Comparison of ENCODE assay signal across 31 mouse cellular contexts in genomic region chr7:105608467-105608866, GRCm38 (mm10). TPM values are rescaled to one million over a fixed set of nuclear protein-coding genes. Genes with fewer than 3 reads are reported as not detected.
DNase-seq lines count a peak whose midpoint lies in the region; ATAC-seq and TF ChIP-seq lines count a peak whose summit lies in the region.
"Had no signal": no experiment of that assay in that cellular context is flagged by ENCODE, and none has a peak within 500 bp of the region (broad histone marks: within the 10 kb centered on the region; RNA-seq: fewer than 3 reads in every experiment).

No protein-coding gene starts in this region.

- TF ChIP-seq CTCF in CH12.LX (conservative IDR thresholded peaks at IDR 0.05 in 1 of 2, IDR thresholded peaks at IDR 0.05 in 1 of 2; ENCODE audit: low read depth in 2 of 2, low read length in 2 of 2): no peak
- TF ChIP-seq CTCF in thymus, adult 2 months (IDR thresholded peaks at IDR 0.05; ENCODE audit: borderline replicate concordance, control insufficient read depth, extremely low read depth, insufficient read depth, low read length, poor library complexity): no peak
- TF ChIP-seq CTCF in forebrain, postnatal 0 days (IDR thresholded peaks at IDR 0.05; ENCODE audit: low read depth): no peak

- H3K4me1 ChIP-seq in CH12.LX (ENCODE audit: control insufficient read depth in 1 of 2, insufficient read depth in 2 of 2): peaks cover 3 to 23% of the 10 kb centered on the region in 2 experiments; a peak in 2 of 4 replicates
- no peaks in the 10 kb centered on the region for H3K4me1 ChIP-seq in thymus, adult 2 months (replicated peaks; ENCODE audit: control insufficient read depth, insufficient read depth, low read length)
- no peaks in the 10 kb centered on the region for H3K4me1 ChIP-seq in forebrain, postnatal 0 days (ENCODE audit: insufficient read depth)
- H3K4me1 ChIP-seq: embryonic facial prominence, embryonic 10.5 days; forebrain, embryonic 10.5 days; forebrain, embryonic 13.5 days; heart, embryonic 12.5 days; heart, embryonic 15.5 days had no signal

- no peak overlapping the region for H3K4me2 ChIP-seq in CH12.LX (ENCODE audit: insufficient read depth, low read depth, poor library complexity, severe bottlenecking)
- H3K4me2 ChIP-seq in forebrain, postnatal 0 days (ENCODE audit: low read depth): no peak overlapping the region
- H3K4me2 ChIP-seq: embryonic facial prominence, embryonic 13.5 days; forebrain, embryonic 13.5 days; heart, embryonic 12.5 days; heart, embryonic 15.5 days; hindbrain, embryonic 14.5 days had no signal

- no peaks in the 10 kb centered on the region for H3K79me2 ChIP-seq in CH12.LX (replicated peaks; ENCODE audit: control insufficient read depth, extremely low read depth, insufficient read depth, poor library complexity, severe bottlenecking)

- 60% methylated on average over 3 of the region's 3 CpGs for WGBS in thymus, adult 2 months
- WGBS in forebrain, postnatal 0 days: 90% methylated on average over 3 of the region's 3 CpGs

- peaks cover 3% of the 10 kb centered on the region for H3K9me3 ChIP-seq in CH12.LX (replicated peaks; ENCODE audit: low read length)
- H3K9me3 ChIP-seq in forebrain, postnatal 0 days (ENCODE audit: low read length): no peaks in the 10 kb centered on the region
- H3K9me3 ChIP-seq: forebrain, embryonic 10.5 days; heart, embryonic 15.5 days had no signal

- DNase-seq in CH12.LX (ENCODE audit: extremely low read depth): peak; percentile 29
- no peak for DNase-seq in thymus, adult 2 months
- no peak for DNase-seq in ovary, postnatal 36 days (ENCODE audit: low spot score)
- no peak for DNase-seq in kidney, postnatal 10 days
- no peak for DNase-seq in forebrain, postnatal 0 days
- DNase-seq: adrenal gland, adult 2 months; adrenal gland, postnatal 14 days; cerebellum, adult 11 months; cerebellum, adult 2 months; cerebellum, adult 9-11 months; cerebellum, postnatal 25 days; embryo, embryonic 11 days; gastrocnemius, adult 2 months; gastrocnemius, postnatal 14 days; heart, adult 18-20 months; heart, postnatal 10 days; heart, postnatal 36 days had no signal

- no peak for TF ChIP-seq RAD21 in CH12.LX (IDR thresholded peaks at IDR 0.05; ENCODE audit: low read depth, low read length)

- TF ChIP-seq EP300 in CH12.LX (IDR thresholded peaks at IDR 0.05; ENCODE audit: low read length): no peak

- ATAC-seq in common myeloid progenitor, adult 5-6 weeks (replicated peaks; ENCODE audit: low read depth, poor library complexity, severe bottlenecking): peak; percentile 77
- peak; percentile 12 to 60; a peak in 1 of 4 replicates for ATAC-seq in hematopoietic stem cell, adult 5-6 weeks (replicated peaks in 1 of 2; ENCODE audit: insufficient read depth in 1 of 2, low FRiP score in 2 of 2, low TSS enrichment in 1 of 2, low read depth in 1 of 2, poor library complexity in 2 of 2, severe bottlenecking in 2 of 2)
- ATAC-seq in forebrain, postnatal 0 days: no peak
- ATAC-seq: CD4-positive, CD25-positive, alpha-beta regulatory T cell, adult 4 months; forebrain, embryonic 13.5 days; forebrain, embryonic 16.5 days; hindbrain, postnatal 0 days; inflammation-experienced regulatory T-cells, adult 6 months had no signal

- in situ Hi-C loops in CH12.LX (cut with MboI; ENCODE audit: low pct_ligation_motif_present, low pct_unique_long_range_greater_than_20kb, low sequenced_read_pairs): no loop called here

- no peak overlapping the region for H3K4me3 ChIP-seq in CH12.LX (replicated peaks in 1 of 3; ENCODE audit: low read depth in 2 of 3, low read length in 2 of 3, poor library complexity in 1 of 3)
- no peak overlapping the region for H3K4me3 ChIP-seq in thymus, adult 2 months (ENCODE audit: control insufficient read depth, insufficient read depth, low read length)
- no peak overlapping the region for H3K4me3 ChIP-seq in forebrain, postnatal 0 days (ENCODE audit: low read depth, low read length)
- H3K4me3 ChIP-seq: embryonic facial prominence, embryonic 10.5 days; embryonic facial prominence, embryonic 13.5 days; forebrain, embryonic 10.5 days; forebrain, embryonic 13.5 days; gastrocnemius, adult 2 months; heart, embryonic 12.5 days; heart, embryonic 15.5 days had no signal

- H3K36me3 ChIP-seq in CH12.LX (replicated peaks in 1 of 2; ENCODE audit: control insufficient read depth in 1 of 2, insufficient read depth in 1 of 2, low read length in 1 of 2): peaks cover 3 to 25% of the 10 kb centered on the region in 2 experiments
- no peaks in the 10 kb centered on the region for H3K36me3 ChIP-seq in thymus, adult 2 months (ENCODE audit: control insufficient read depth, insufficient read depth, low read length)
- peaks cover 43% of the 10 kb centered on the region for H3K36me3 ChIP-seq in forebrain, postnatal 0 days (ENCODE audit: insufficient read depth)

- H3K27ac ChIP-seq in CH12.LX (ENCODE audit: insufficient read depth, low read depth): no peak overlapping the region
- H3K27ac ChIP-seq in thymus, adult 2 months (ENCODE audit: control insufficient read depth, insufficient read depth, low read length): no peak overlapping the region
- no peak overlapping the region for H3K27ac ChIP-seq in forebrain, postnatal 0 days (ENCODE audit: low read depth, low read length)
- H3K27ac ChIP-seq: embryonic facial prominence, embryonic 10.5 days; embryonic facial prominence, embryonic 13.5 days; forebrain, embryonic 10.5 days; forebrain, embryonic 13.5 days; gastrocnemius, adult 2 months; heart, embryonic 15.5 days; hindbrain, embryonic 14.5 days; hindbrain, postnatal 0 days had no signal

- no peak for TF ChIP-seq POLR2A in CH12.LX (IDR thresholded peaks at IDR 0.05; ENCODE audit: low read depth, low read length)
- no peak for TF ChIP-seq POLR2A in thymus, adult 2 months (IDR thresholded peaks at IDR 0.05; ENCODE audit: control insufficient read depth, extremely low read depth, insufficient read depth, low read length, poor library complexity)

- H3K9ac ChIP-seq in CH12.LX (ENCODE audit: insufficient read depth, low read depth): no peak overlapping the region
- H3K9ac ChIP-seq in forebrain, postnatal 0 days: no peak overlapping the region
- H3K9ac ChIP-seq: embryonic facial prominence, embryonic 13.5 days; forebrain, embryonic 13.5 days; heart, embryonic 12.5 days; heart, embryonic 15.5 days; hindbrain, embryonic 14.5 days had no signal

- dilution Hi-C loops in CH12.LX (cut with MboI; ENCODE audit: extremely low pct_ligation_motif_present, extremely low pct_unique_long_range_greater_than_20kb, low sequenced_read_pairs): no loop called here

- H3K27me3 ChIP-seq in CH12.LX (replicated peaks): no peaks in the 10 kb centered on the region
- no peaks in the 10 kb centered on the region for H3K27me3 ChIP-seq in thymus, adult 2 months (ENCODE audit: control insufficient read depth, insufficient read depth, low read length)
- no peaks in the 10 kb centered on the region for H3K27me3 ChIP-seq in forebrain, postnatal 0 days (ENCODE audit: insufficient read depth, low read length)
- H3K27me3 ChIP-seq: embryonic facial prominence, embryonic 13.5 days; forebrain, embryonic 13.5 days; heart, embryonic 12.5 days; heart, embryonic 15.5 days had no signal

TF ChIP-seq in CH12.LX, 34 proteins besides CTCF, POLR2A, EP300 and RAD21 (continues in another document):
- TF ChIP-seq JUND (conservative IDR thresholded peaks at IDR 0.05; ENCODE audit: low read depth, low read length): 0 out of 2 replicates have a peak, but pooled peaks have one; percentile 8

RNA-seq across cellular contexts. Expression of gene Hpx, which starts 8.5 kb away (rescaled TPM):
- total RNA-seq in CH12.LX (2012; rRNA removed) (not detected in 2 replicates), CH12.LX (2014; rRNA removed) (not detected in 2 replicates)
- not detected in 2 replicates for polyA plus RNA-seq in CH12.LX (2012; ENCODE audit: insufficient read length, low read depth)
- not detected in 2 replicates for total RNA-seq in common myeloid progenitor, adult 5-6 weeks (2017)
- total RNA-seq in hematopoietic stem cell, adult 5-6 weeks (2017): not detected in 2 replicates
- 0.97 and 8.6 TPM in 2 replicates for polyA plus RNA-seq in thymus, adult 2 months (2012; rRNA removed)
- total RNA-seq in forebrain, postnatal 0 days (2014; rRNA removed): not detected in 2 replicates
- polyA plus RNA-seq in forebrain, postnatal 0 days (2015; fragmentation: Nextera tagmentation; extraction: Ambion mirVana): 0.17 and 0.21 TPM in 2 replicates
- total RNA-seq: gastrocnemius, adult 2 months; gastrocnemius, postnatal 14 days; heart, adult 18-20 months; heart, postnatal 36 days; hindbrain, postnatal 0 days had no signal
- polyA plus RNA-seq: CD4-positive, CD25-positive, alpha-beta regulatory T cell, adult 4 months; forebrain, embryonic 13.5 days; hindbrain, embryonic 11.5 days; hindbrain, embryonic 14.5 days; hindbrain, postnatal 0 days; inflammation-experienced regulatory T-cells, adult 6 months had no signal

RNA-seq across cellular contexts. Expression of gene Trim3, which starts 24.9 kb away (rescaled TPM):
- total RNA-seq in CH12.LX (2012; rRNA removed) (3.5 and 4.7 TPM in 2 replicates), CH12.LX (2014; rRNA removed) (2.2 TPM in 2 replicates)
- polyA plus RNA-seq in CH12.LX (2012; ENCODE audit: insufficient read length, low read depth): 3.5 and 4.6 TPM in 2 replicates
- total RNA-seq in common myeloid progenitor, adult 5-6 weeks (2017): 5.4 and 6.4 TPM in 2 replicates
- total RNA-seq in hematopoietic stem cell, adult 5-6 weeks (2017): 7.5 and 17.6 TPM in 2 replicates
- polyA plus RNA-seq in thymus, adult 2 months (2012; rRNA removed): 22.0 and 24.1 TPM in 2 replicates
- total RNA-seq in forebrain, postnatal 0 days (2014; rRNA removed): 142 and 160 TPM in 2 replicates
- polyA plus RNA-seq in forebrain, postnatal 0 days (2015; fragmentation: Nextera tagmentation; extraction: Ambion mirVana): 70.5 and 93.0 TPM in 2 replicates

RNA-seq across cellular contexts. Expression of gene Apbb1, which starts 27.0 kb away (rescaled TPM):
- total RNA-seq in CH12.LX (2012; rRNA removed) (1.8 and 3.2 TPM in 2 replicates), CH12.LX (2014; rRNA removed) (1.2 and 3.3 TPM in 2 replicates)
- 1.1 and 2.1 TPM in 2 replicates for polyA plus RNA-seq in CH12.LX (2012; ENCODE audit: insufficient read length, low read depth)
- 0.64 TPM in 1 of 2 replicates, not detected in the other for total RNA-seq in common myeloid progenitor, adult 5-6 weeks (2017)
- total RNA-seq in hematopoietic stem cell, adult 5-6 weeks (2017): 5.9 and 9.5 TPM in 2 replicates
- polyA plus RNA-seq in thymus, adult 2 months (2012; rRNA removed): 17.7 and 34.8 TPM in 2 replicates
- total RNA-seq in forebrain, postnatal 0 days (2014; rRNA removed): 451 and 455 TPM in 2 replicates
- 329 and 350 TPM in 2 replicates for polyA plus RNA-seq in forebrain, postnatal 0 days (2015; fragmentation: Nextera tagmentation; extraction: Ambion mirVana)

RNA-seq across cellular contexts. Expression of gene Timm10b, which starts 31.4 kb away (rescaled TPM):
- total RNA-seq in CH12.LX (2012; rRNA removed) (103 and 115 TPM in 2 replicates), CH12.LX (2014; rRNA removed) (86.2 and 94.9 TPM in 2 replicates)
- polyA plus RNA-seq in CH12.LX (2012; ENCODE audit: insufficient read length, low read depth): 89.6 and 99.3 TPM in 2 replicates
- total RNA-seq in common myeloid progenitor, adult 5-6 weeks (2017): 73.5 and 75.4 TPM in 2 replicates
- total RNA-seq in hematopoietic stem cell, adult 5-6 weeks (2017): 40.5 and 55.8 TPM in 2 replicates
- polyA plus RNA-seq in thymus, adult 2 months (2012; rRNA removed): 151 and 194 TPM in 2 replicates
- total RNA-seq in forebrain, postnatal 0 days (2014; rRNA removed): 49.8 and 65.6 TPM in 2 replicates
- polyA plus RNA-seq in forebrain, postnatal 0 days (2015; fragmentation: Nextera tagmentation; extraction: Ambion mirVana): 160 and 167 TPM in 2 replicates

RNA-seq across cellular contexts. Expression of gene Arfip2, which starts 31.7 kb away (rescaled TPM):
- total RNA-seq in CH12.LX (2012; rRNA removed): 50.1 and 57.7 TPM in 2 replicates
- 46.9 and 55.6 TPM in 2 replicates for total RNA-seq in CH12.LX (2014; rRNA removed)
- polyA plus RNA-seq in CH12.LX (2012; ENCODE audit: insufficient read length, low read depth): 54.8 and 71.0 TPM in 2 replicates
- 28.3 and 30.8 TPM in 2 replicates for total RNA-seq in common myeloid progenitor, adult 5-6 weeks (2017)
- total RNA-seq in hematopoietic stem cell, adult 5-6 weeks (2017): 25.1 and 50.5 TPM in 2 replicates
- 53.6 and 56.8 TPM in 2 replicates for polyA plus RNA-seq in thymus, adult 2 months (2012; rRNA removed)
- total RNA-seq in forebrain, postnatal 0 days (2014; rRNA removed): 89.7 and 93.8 TPM in 2 replicates
- 88.6 and 93.4 TPM in 2 replicates for polyA plus RNA-seq in forebrain, postnatal 0 days (2015; fragmentation: Nextera tagmentation; extraction: Ambion mirVana)

Comparison
In these comparisons a context has a peak if more than half of its experiments do, and no peak if none do; other contexts are left out.
1. RNA of gene Apbb1, which starts 27.0 kb away (total RNA-seq): 451 to 455 TPM in forebrain, postnatal 0 days; 5.9 to 9.5 TPM in hematopoietic stem cell, adult 5-6 weeks, 1.2 to 3.3 TPM in CH12.LX and 0.64 TPM in common myeloid progenitor, adult 5-6 weeks; every median in the first group is over 10 times any median in the second.